Mouse (Mus musculus): ENCODE measurements at regions not wholly inside any gene's neighbourhood (a gene's known extent, or its start where the extent isn't known, plus 50 kb on each side); places are given as distances from the start of the nearest gene placed in this dataset.

GRCm38 (mm10) chr2:51448121-51448520 is 179.2 kb upstream of the Tas2r134 start:
- no peak for DNase-seq (ENCODE audit: low spot score)

GRCm38 (mm10) chr2:51447616-51448015 is 179.7 kb upstream of the Tas2r134 start:
- DNase-seq (ENCODE audit: low spot score), result no peak

GRCm38 (mm10) chr2:51444386-51445080 is 182.8 kb upstream of the Tas2r134 start:
- no peak for DNase-seq (ENCODE audit: low spot score)

GRCm38 (mm10) chr2:51443946-51444345 is 183.4 kb upstream of the Tas2r134 start:
- DNase-seq (ENCODE audit: low spot score), result no peak

GRCm38 (mm10) chr2:51439047-51439446 is 188.3 kb upstream of the Tas2r134 start:
- no peak for DNase-seq (ENCODE audit: low spot score)

GRCm38 (mm10) chr2:51436590-51436989 is 190.7 kb upstream of the Tas2r134 start:
- no peak for DNase-seq (ENCODE audit: low spot score)

- no peak for DNase-seq (ENCODE audit: low spot score)
Measured at GRCm38 (mm10) chr2:51431564-51431963, 195.7 kb upstream of the Tas2r134 start.

GRCm38 (mm10) chr2:51429716-51430115 is 197.6 kb upstream of the Tas2r134 start:
- no peak for DNase-seq (ENCODE audit: low spot score)

- DNase-seq (ENCODE audit: low spot score), result no peak
Measured at GRCm38 (mm10) chr2:51422442-51422841, 204.9 kb upstream of the Tas2r134 start.

GRCm38 (mm10) chr2:51417908-51418690 is 209.2 kb upstream of the Tas2r134 start:
- DNase-seq (ENCODE audit: low spot score), result no peak

GRCm38 (mm10) chr2:51388390-51388789 is 238.9 kb upstream of the Tas2r134 start:
- DNase-seq (ENCODE audit: low spot score), result no peak

- no peak for DNase-seq (ENCODE audit: low spot score)
Measured at GRCm38 (mm10) chr2:51387136-51387535, 238.2 kb upstream of the Rnd3 start.

- DNase-seq (ENCODE audit: low spot score), result no peak
Measured at GRCm38 (mm10) chr2:51376597-51376996, 227.7 kb upstream of the Rnd3 start.

- no peak for DNase-seq (ENCODE audit: low spot score)
Measured at GRCm38 (mm10) chr2:51374636-51375035, 225.7 kb upstream of the Rnd3 start.

- no peak for DNase-seq (ENCODE audit: low spot score)
Measured at GRCm38 (mm10) chr2:51372771-51373170, 223.9 kb upstream of the Rnd3 start.

GRCm38 (mm10) chr2:51362825-51363616 is 214.1 kb upstream of the Rnd3 start:
- no peak for DNase-seq (ENCODE audit: low spot score)

- no peak for DNase-seq (ENCODE audit: low spot score)
Measured at GRCm38 (mm10) chr2:51355281-51355680, 206.4 kb upstream of the Rnd3 start.

GRCm38 (mm10) chr2:51354800-51355199 is 205.9 kb upstream of the Rnd3 start:
- no peak for DNase-seq (ENCODE audit: low spot score)

GRCm38 (mm10) chr2:51349614-51350013 is 200.7 kb upstream of the Rnd3 start:
- no peak for DNase-seq (ENCODE audit: low spot score)

GRCm38 (mm10) chr2:51348774-51349173 is 199.9 kb upstream of the Rnd3 start:
- DNase-seq (ENCODE audit: low spot score), result no peak

- DNase-seq (ENCODE audit: low spot score), result no peak
Measured at GRCm38 (mm10) chr2:51347086-51347485, 198.2 kb upstream of the Rnd3 start.

GRCm38 (mm10) chr2:51342421-51342820 is 193.5 kb upstream of the Rnd3 start:
- DNase-seq (ENCODE audit: low spot score), result no peak

- no peak for DNase-seq (ENCODE audit: low spot score)
Measured at GRCm38 (mm10) chr2:51334437-51334836, 185.5 kb upstream of the Rnd3 start.
